Mouse (Mus musculus): ENCODE data around the gene Iqgap1. TPM values are rescaled to one million over a fixed set of nuclear protein-coding genes. Genes with fewer than 3 reads are reported as not detected.

Iqgap1 gene
- total and polyA plus RNA-seq, 2 experiments from 2014 or later, result 23.6 to 39.8 TPM

GRCm38 (mm10) chr7:80849267-80849666 is 23.5 kb upstream of the Iqgap1 start:
- Histone ChIP-seq H3K27ac (ENCODE audit: low read depth) (peak overlapping the region; percentile 67), H3K27me3 (ENCODE audit: control insufficient read depth, insufficient read depth, low read length) (no peaks in the 10 kb centered on the region), H3K9ac (replicated peaks; ENCODE audit: low read depth, low read length) (peak overlapping the region; percentile 18; the same call in 1 of the 2 replicates), H3K9me3 (replicated peaks; ENCODE audit: control insufficient read depth, low read length) (no peaks in the 10 kb centered on the region), H3K36me3 (replicated peaks; ENCODE audit: control insufficient read depth, insufficient read depth, low read length) (no peaks in the 10 kb centered on the region), H3K4me1 (ENCODE audit: control insufficient read depth, insufficient read depth) (peaks cover 3% of the 10 kb centered on the region; the same call in 1 of the 2 replicates), H3K4me3 (ENCODE audit: low read depth, low read length) (0 out of 2 replicates have a peak overlapping the region, but pooled peaks have one; percentile 9), H3K4me2 (ENCODE audit: low read depth, low read length) (peak overlapping the region; percentile 30)
- DNase-seq (ENCODE audit: low spot score) (peak; percentile 37), ATAC-seq (ENCODE audit: insufficient read depth, low read depth) (peak; percentile 69)
- WGBS, result 15% methylated on average over 2 of the region's 2 CpGs
- TF ChIP-seq CTCF (IDR thresholded peaks at IDR 0.05; ENCODE audit: low read depth), result no peak
- TF ChIP-seq EP300 (IDR thresholded peaks at IDR 0.05; ENCODE audit: low read depth), result no peak

- no peak overlapping the region for H3K27ac ChIP-seq (ENCODE audit: low read depth)
- no peak for ATAC-seq (ENCODE audit: insufficient read depth, low read depth)
- no peaks in the 10 kb centered on the region for H3K9me3 ChIP-seq (replicated peaks; ENCODE audit: control insufficient read depth, low read length)
- H3K9ac ChIP-seq (replicated peaks; ENCODE audit: low read depth, low read length), result no peak overlapping the region
- no peak overlapping the region for H3K4me2 ChIP-seq (ENCODE audit: low read depth, low read length)
- no peaks in the 10 kb centered on the region for H3K36me3 ChIP-seq (replicated peaks; ENCODE audit: control insufficient read depth, insufficient read depth, low read length)
- DNase-seq (ENCODE audit: low spot score), result no peak
- H3K4me1 ChIP-seq (ENCODE audit: control insufficient read depth, insufficient read depth), result peaks cover 3% of the 10 kb centered on the region; the same call in 1 of the 2 replicates
- no peaks in the 10 kb centered on the region for H3K27me3 ChIP-seq (ENCODE audit: control insufficient read depth, insufficient read depth, low read length)
- H3K4me3 ChIP-seq (ENCODE audit: low read depth, low read length), result no peak overlapping the region
- WGBS, result 84% methylated on average over 5 of the region's 5 CpGs
- TF ChIP-seq CTCF (IDR thresholded peaks at IDR 0.05; ENCODE audit: low read depth) (no peak), EP300 (IDR thresholded peaks at IDR 0.05; ENCODE audit: low read depth) (no peak)
These were observed 20.9 kb upstream of the Iqgap1 start for GRCm38 (mm10) chr7:80846709-80847108.

- Histone ChIP-seq H3K4me2 (ENCODE audit: low read depth, low read length) (no peak overlapping the region), H3K4me3 (ENCODE audit: low read depth, low read length) (no peak overlapping the region), H3K9me3 (replicated peaks; ENCODE audit: control insufficient read depth, low read length) (no peaks in the 10 kb centered on the region), H3K9ac (replicated peaks; ENCODE audit: low read depth, low read length) (no peak overlapping the region), H3K27ac (ENCODE audit: low read depth) (no peak overlapping the region), H3K27me3 (ENCODE audit: control insufficient read depth, insufficient read depth, low read length) (no peaks in the 10 kb centered on the region), H3K4me1 (ENCODE audit: control insufficient read depth, insufficient read depth) (peaks cover 3% of the 10 kb centered on the region; the same call in 1 of the 2 replicates), H3K36me3 (replicated peaks; ENCODE audit: control insufficient read depth, insufficient read depth, low read length) (no peaks in the 10 kb centered on the region)
- TF ChIP-seq CTCF (IDR thresholded peaks at IDR 0.05; ENCODE audit: low read depth), result no peak
- WGBS, result 86% methylated on average over 10 of the region's 10 CpGs
- ATAC-seq (ENCODE audit: insufficient read depth, low read depth) (no peak), DNase-seq (ENCODE audit: low spot score) (no peak)
These were observed 20.5 kb upstream of the Iqgap1 start for GRCm38 (mm10) chr7:80846280-80846678.

GRCm38 (mm10) chr7:80845621-80846279 is 20.0 kb upstream of the Iqgap1 start:
- H3K9ac ChIP-seq (replicated peaks; ENCODE audit: low read depth, low read length), result no peak overlapping the region
- TF ChIP-seq EP300 (IDR thresholded peaks at IDR 0.05; ENCODE audit: low read depth), result no peak
- TF ChIP-seq CTCF (IDR thresholded peaks at IDR 0.05; ENCODE audit: low read depth), result no peak
- no peaks in the 10 kb centered on the region for H3K9me3 ChIP-seq (replicated peaks; ENCODE audit: control insufficient read depth, low read length)
- WGBS, result 70% methylated on average over 15 of the region's 15 CpGs
- no peak overlapping the region for H3K4me3 ChIP-seq (ENCODE audit: low read depth, low read length)
- H3K27ac ChIP-seq (ENCODE audit: low read depth), result no peak overlapping the region
- H3K4me2 ChIP-seq (ENCODE audit: low read depth, low read length), result no peak overlapping the region
- H3K27me3 ChIP-seq (ENCODE audit: control insufficient read depth, insufficient read depth, low read length), result no peaks in the 10 kb centered on the region
- no peaks in the 10 kb centered on the region for H3K36me3 ChIP-seq (replicated peaks; ENCODE audit: control insufficient read depth, insufficient read depth, low read length)
- no peak for ATAC-seq (ENCODE audit: insufficient read depth, low read depth)
- DNase-seq (ENCODE audit: low spot score), result no peak
- H3K4me1 ChIP-seq (ENCODE audit: control insufficient read depth, insufficient read depth), result peaks cover 3% of the 10 kb centered on the region; the same call in 1 of the 2 replicates

DNA sequence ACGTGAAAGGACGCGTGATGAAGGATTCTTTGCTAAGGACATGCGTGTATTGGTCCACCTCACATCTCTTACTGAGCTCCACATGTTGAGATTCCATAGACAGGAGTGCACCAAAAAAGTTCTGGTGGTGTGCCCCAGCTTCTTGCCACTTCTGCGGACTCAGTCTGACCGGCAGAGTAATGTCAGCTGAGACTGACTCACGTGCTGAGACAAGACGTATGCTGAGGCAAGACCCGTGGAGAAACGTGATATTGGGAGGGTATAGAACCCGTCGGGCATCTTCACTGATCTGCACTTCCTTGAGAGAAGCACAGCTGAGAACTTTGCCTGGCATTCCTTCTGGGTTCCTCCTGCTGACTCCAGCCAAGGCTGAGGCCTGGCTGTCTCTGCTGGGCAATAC is 18.9 kb upstream of the Iqgap1 start:
- H3K9ac ChIP-seq (replicated peaks; ENCODE audit: low read depth, low read length), result no peak overlapping the region
- no peak overlapping the region for H3K27ac ChIP-seq (ENCODE audit: low read depth)
- no peak for DNase-seq (ENCODE audit: low spot score)
- no peak for TF ChIP-seq CTCF (IDR thresholded peaks at IDR 0.05; ENCODE audit: low read depth)
- TF ChIP-seq EP300 (IDR thresholded peaks at IDR 0.05; ENCODE audit: low read depth), result no peak
- 94% methylated on average over 12 of the region's 12 CpGs for WGBS
- H3K36me3 ChIP-seq (replicated peaks; ENCODE audit: control insufficient read depth, insufficient read depth, low read length), result no peaks in the 10 kb centered on the region
- H3K9me3 ChIP-seq (replicated peaks; ENCODE audit: control insufficient read depth, low read length), result no peaks in the 10 kb centered on the region
- no peaks in the 10 kb centered on the region for H3K27me3 ChIP-seq (ENCODE audit: control insufficient read depth, insufficient read depth, low read length)
- no peak overlapping the region for H3K4me3 ChIP-seq (ENCODE audit: low read depth, low read length)
- H3K4me1 ChIP-seq (ENCODE audit: control insufficient read depth, insufficient read depth), result peaks cover 3% of the 10 kb centered on the region; the same call in 1 of the 2 replicates
- no peak overlapping the region for H3K4me2 ChIP-seq (ENCODE audit: low read depth, low read length)
- ATAC-seq (ENCODE audit: insufficient read depth, low read depth), result no peak

Measured in heart, postnatal 0 days (tissue).